Mouse (Mus musculus) embryonic facial prominence, embryonic 11.5 days (tissue): ENCODE measurements around the gene Skint8. TPM values are rescaled to one million over a fixed set of nuclear protein-coding genes. Genes with fewer than 3 reads are reported as not detected.
A peak's percentile ranks its signal among the peaks of the same experiment; 100 is the strongest.
"Not testable (repeated sequence)": the region's sequence is repeated elsewhere in the genome, so short reads cannot be mapped to it uniquely, and the experiment has no call there.

Experiments
- ATAC-seq: fragments of 200-750 bp; cut with Nextera tagmentation; replicated peaks from 2 replicates; pipeline ENCODE4 v1.8.0; 2017; ENCODE audit warnings: low read depth; ENCODE audit not compliant: insufficient number of reproducible peaks, low FRiP score, low TSS enrichment
- DNase-seq: peaks from one replicate; pipeline ENCODE4 v3.0.0-alpha.2; 2015; ENCODE audit warnings: low spot score
- H3K27ac ChIP-seq: fragments of 300-500 bp; sonication (generic); replicated peaks from 2 replicates; pipeline ENCODE4 v1.5.1; 2014; ENCODE audit warnings: mild to moderate bottlenecking, low read depth, low read length, control low read depth
- H3K27me3 ChIP-seq: fragments of 300-500 bp; sonication (generic); 2 replicates; pipeline ENCODE4 v1.6.1; 2014; ENCODE audit warnings: mild to moderate bottlenecking, low read length, moderate library complexity, mixed read lengths; ENCODE audit not compliant: control insufficient read depth, insufficient read depth
- H3K36me3 ChIP-seq: fragments of 300-500 bp; sonication (generic); replicated peaks from 2 replicates; pipeline ENCODE4 v1.6.1; 2014; ENCODE audit warnings: low read depth, mild to moderate bottlenecking, low read length, moderate library complexity, mixed read lengths; ENCODE audit not compliant: control insufficient read depth, insufficient read depth
- H3K4me1 ChIP-seq: fragments of 300-500 bp; sonication (generic); 2 replicates; pipeline ENCODE4 v1.6.1; 2014; ENCODE audit warnings: low read length, mixed read lengths; ENCODE audit not compliant: control insufficient read depth, insufficient read depth
- H3K4me2 ChIP-seq: fragments of 300-500 bp; sonication (generic); 2 replicates; pipeline ENCODE4 v1.6.1; 2014; ENCODE audit warnings: low read depth, mild to moderate bottlenecking, control low read depth, low read length, moderate library complexity
- H3K4me3 ChIP-seq: fragments of 300-500 bp; sonication (generic); 2 replicates; pipeline ENCODE4 v1.5.1; 2014; ENCODE audit warnings: low read depth, low read length, control low read depth
- H3K9ac ChIP-seq: fragments of 300-500 bp; sonication (generic); replicated peaks from 2 replicates; pipeline ENCODE4 v1.6.1; 2014; ENCODE audit warnings: mild to moderate bottlenecking, control low read depth, low read length
- H3K9me3 ChIP-seq: fragments of 300-500 bp; sonication (generic); replicated peaks from 2 replicates; pipeline ENCODE4 v1.6.1; 2016; ENCODE audit warnings: mild to moderate bottlenecking, low read length, inconsistent platforms, mixed read lengths; ENCODE audit not compliant: control insufficient read depth
- whole genome bisulfite sequencing: fragments of 180-500 bp; shearing (Covaris S2); extraction: QIAGEN DNeasy Blood & Tissue Kit; methylation state at CpG from one replicate; pipeline ENCODE4 v1.1.7; 2014; 5-methylcytosine and 5-hydroxymethylcytosine counted together
- polyA plus RNA-seq: library from polyadenylated mRNA; unstranded; fragments of >200 nt; fragmentation: Nextera tagmentation; extraction: Ambion mirVana; gene quantifications from 2 replicates; pipeline ENCODE4 v1.2.1, GENCODE M21; 2014

Skint8 gene
- polyA plus RNA-seq, 1 experiment from 2014 or later, result not detected

- not testable (repeated sequence) for H3K36me3 ChIP-seq, H3K9me3 ChIP-seq, H3K4me1 ChIP-seq, DNase-seq, H3K9ac ChIP-seq, H3K27ac ChIP-seq, H3K27me3 ChIP-seq, ATAC-seq, H3K4me2 ChIP-seq, H3K4me3 ChIP-seq
- WGBS, result 78% methylated on average over 1 of the region's 1 CpGs
These were observed 18.7 kb upstream of the Skint8 start for GRCm38 (mm10) chr4:111900491-111900890.

GRCm38 (mm10) chr4:111901473-111901872 is 17.7 kb upstream of the Skint8 start:
- ATAC-seq (no peak), DNase-seq (no peak)
- Histone ChIP-seq H3K4me2 (no peak overlapping the region), H3K4me3 (no peak overlapping the region), H3K9me3 (no peaks in the 10 kb centered on the region), H3K27me3 (no peaks in the 10 kb centered on the region), H3K4me1 (no peaks in the 10 kb centered on the region), H3K36me3 (no peaks in the 10 kb centered on the region), H3K9ac (no peak overlapping the region), H3K27ac (no peak overlapping the region)
- 84% methylated on average over 1 of the region's 1 CpGs for WGBS

GRCm38 (mm10) chr4:111902775-111903174 is 16.4 kb upstream of the Skint8 start, which contains the start of gene Slc5a9:
Gene Slc5a9 (minus strand): TSS chr4:111902918.
- DNase-seq (no peak), ATAC-seq (no peak)
- Histone ChIP-seq H3K9ac (no peak within 1 kb of the TSS), H3K4me2 (no peak within 1 kb of the TSS), H3K27me3 (no peaks in the 10 kb centered on the region), H3K4me1 (no peaks in the 10 kb centered on the region), H3K9me3 (no peaks in the 10 kb centered on the region), H3K27ac (no peak within 1 kb of the TSS), H3K36me3 (no peaks in the 10 kb centered on the region), H3K4me3 (no peak within 1 kb of the TSS)

GRCm38 (mm10) chr4:111907926-111908325 is 11.3 kb upstream of the Skint8 start:
- DNase-seq, result peak; percentile 70
- Histone ChIP-seq H3K4me2 (no peak overlapping the region), H3K9me3 (no peaks in the 10 kb centered on the region), H3K9ac (no peak overlapping the region), H3K27me3 (no peaks in the 10 kb centered on the region), H3K27ac (no peak overlapping the region), H3K4me1 (no peaks in the 10 kb centered on the region), H3K36me3 (no peaks in the 10 kb centered on the region), H3K4me3 (no peak overlapping the region)
- WGBS, result 42% methylated on average over 2 of the region's 2 CpGs
- no peak for ATAC-seq

- no peak for DNase-seq
- Histone ChIP-seq H3K4me1 (no peaks in the 10 kb centered on the region), H3K4me3 (no peak overlapping the region), H3K36me3 (no peaks in the 10 kb centered on the region), H3K4me2 (no peak overlapping the region), H3K9ac (no peak overlapping the region), H3K27me3 (no peaks in the 10 kb centered on the region), H3K27ac (no peak overlapping the region), H3K9me3 (no peaks in the 10 kb centered on the region)
- no peak for ATAC-seq
- WGBS, result 23% methylated on average over 1 of the region's 1 CpGs
These were observed 42.1 kb downstream of the Skint8 start for GRCm38 (mm10) chr4:111961309-111961708.

- H3K9me3 ChIP-seq, H3K27ac ChIP-seq, H3K4me3 ChIP-seq, ATAC-seq, DNase-seq, H3K36me3 ChIP-seq, H3K4me2 ChIP-seq, H3K4me1 ChIP-seq, H3K27me3 ChIP-seq, H3K9ac ChIP-seq: not testable (repeated sequence)
- 77% methylated on average over 1 of the region's 1 CpGs for WGBS
These were observed 44.0 kb downstream of the Skint8 start for GRCm38 (mm10) chr4:111963241-111963640.

- 81% methylated on average over 3 of the region's 3 CpGs for WGBS
- Histone ChIP-seq H3K4me3 (no peak overlapping the region), H3K27ac (no peak overlapping the region), H3K9me3 (no peaks in the 10 kb centered on the region), H3K4me1 (no peaks in the 10 kb centered on the region), H3K9ac (no peak overlapping the region), H3K36me3 (no peaks in the 10 kb centered on the region), H3K4me2 (no peak overlapping the region), H3K27me3 (no peaks in the 10 kb centered on the region)
- DNase-seq, result no peak
- ATAC-seq, result no peak
These were observed 44.5 kb downstream of the Skint8 start for GRCm38 (mm10) chr4:111963669-111964068.

- WGBS, result 91% methylated on average over 1 of the region's 1 CpGs
- no peak for ATAC-seq
- no peak for DNase-seq
- no peaks in the 10 kb centered on the region for H3K9me3 ChIP-seq
- no peaks in the 10 kb centered on the region for H3K4me1 ChIP-seq
- H3K4me3 ChIP-seq, result no peak within 1 kb of the TSS
- no peak within 1 kb of the TSS for H3K27ac ChIP-seq
- H3K4me2 ChIP-seq, result no peak within 1 kb of the TSS
- no peaks in the 10 kb centered on the region for H3K36me3 ChIP-seq
- no peaks in the 10 kb centered on the region for H3K27me3 ChIP-seq
- H3K9ac ChIP-seq, result no peak within 1 kb of the TSS
These were observed 53.4 kb downstream of the Skint8 start, which contains the start of gene Skint7 for GRCm38 (mm10) chr4:111972623-111973022. Gene Skint7 (plus strand): TSS chr4:111972923.
